Mouse (Mus musculus) C2C12 (cell line): ENCODE results near the gene Cdk10. TPM values are rescaled to one million over a fixed set of nuclear protein-coding genes. Genes with fewer than 3 reads are reported as not detected.

Experiments used
- H3K27me3 ChIP-seq: one replicate; pipeline ENCODE4 v1.6.1; 2011; ENCODE audit not compliant: control insufficient read depth, insufficient read depth, insufficient read length
- H3K36me3 ChIP-seq: one replicate; pipeline ENCODE4 v1.6.1; 2011; ENCODE audit not compliant: control insufficient read depth, insufficient read depth
- H3K4me3 ChIP-seq: one replicate; pipeline ENCODE4 v1.5.1; 2011; ENCODE audit warnings: mild to moderate bottlenecking, control low read depth; ENCODE audit not compliant: poor library complexity, insufficient read depth, severe bottlenecking
- H3K79me2 ChIP-seq: one replicate; pipeline ENCODE4 v1.6.1; 2011; ENCODE audit not compliant: control insufficient read depth, insufficient read depth
- H3K79me3 ChIP-seq: one replicate; pipeline ENCODE4 v1.6.1; 2011; ENCODE audit warnings: low read depth, control low read depth
- H3ac ChIP-seq: one replicate; pipeline ENCODE3; 2011; ENCODE audit warnings: low read depth; ENCODE audit not compliant: control insufficient read depth, insufficient read length
- CEBPB ChIP-seq: IDR thresholded peaks from one replicate; pipeline ENCODE4 v1.6.1; 2011; ENCODE audit warnings: low read depth, mild to moderate bottlenecking, control low read depth, moderate library complexity
- CTCF ChIP-seq: IDR thresholded peaks from one replicate; pipeline ENCODE4 v1.5.1; 2011; ENCODE audit not compliant: control insufficient read depth, insufficient read depth, insufficient read length
- FOSL1 ChIP-seq: IDR thresholded peaks from one replicate; pipeline ENCODE4 v1.8.0; 2011; ENCODE audit warnings: mild to moderate bottlenecking, low read length; ENCODE audit not compliant: poor library complexity, insufficient read depth, severe bottlenecking
- MAX ChIP-seq: IDR thresholded peaks from one replicate; pipeline ENCODE4 v1.6.1; 2011; ENCODE audit warnings: mild to moderate bottlenecking, control low read depth
- MYOD1 ChIP-seq: IDR thresholded peaks from one replicate; pipeline ENCODE4 v1.6.1; 2011; ENCODE audit warnings: low read depth; ENCODE audit not compliant: control insufficient read depth, insufficient read length
- MYOG ChIP-seq: IDR thresholded peaks from one replicate; pipeline ENCODE4 v1.6.1; 2011; ENCODE audit not compliant: control insufficient read depth, insufficient read length; ENCODE audit errors: extremely low read depth
- USF1 ChIP-seq: IDR thresholded peaks from one replicate; pipeline ENCODE4 v1.6.1; 2011; ENCODE audit warnings: low read depth, mild to moderate bottlenecking, control low read depth, moderate library complexity
- polyA plus RNA-seq: library from polyadenylated mRNA; unstranded; fragments of >200 nt; fragmentation: generic; extraction: Trizol; gene quantifications from one replicate; pipeline ENCODE4 v1.2.1, GENCODE M21; 2012; ENCODE audit warnings: missing spikeins

Cdk10 gene
- polyA plus RNA-seq, 1 experiment: 23.8 TPM

DNA sequence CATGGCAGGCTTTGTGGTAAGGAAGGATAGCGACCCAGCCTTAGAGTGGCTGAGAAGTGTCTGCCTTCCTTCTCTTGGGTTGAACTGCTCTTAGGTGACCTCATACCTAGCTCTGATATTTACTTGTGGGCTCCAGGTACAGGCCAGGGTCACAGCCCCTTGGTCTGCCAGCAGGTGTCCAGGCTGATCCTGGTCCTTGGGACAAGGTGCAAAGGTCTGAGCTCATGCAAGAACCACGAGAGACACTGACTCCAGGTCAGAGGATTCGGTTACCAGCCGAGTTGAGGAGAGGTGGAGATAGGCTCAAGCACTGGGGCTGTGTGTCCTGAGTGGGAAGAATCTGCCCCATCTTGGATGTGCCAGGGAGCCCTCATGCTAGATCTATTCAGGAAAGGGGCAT lies 19.7 kb downstream of the Cdk10 start:
- Histone ChIP-seq H3K79me3 (no peaks in the 10 kb centered on the region), H3K27me3 (no peaks in the 10 kb centered on the region), H3K79me2 (no peaks in the 10 kb centered on the region), H3K36me3 (peaks cover 3% of the 10 kb centered on the region), H3ac (no peak overlapping the region), H3K4me3 (no peak overlapping the region)
- TF ChIP-seq MYOG: no peak
- no peak for TF ChIP-seq CEBPB
- no peak for TF ChIP-seq CTCF

DNA sequence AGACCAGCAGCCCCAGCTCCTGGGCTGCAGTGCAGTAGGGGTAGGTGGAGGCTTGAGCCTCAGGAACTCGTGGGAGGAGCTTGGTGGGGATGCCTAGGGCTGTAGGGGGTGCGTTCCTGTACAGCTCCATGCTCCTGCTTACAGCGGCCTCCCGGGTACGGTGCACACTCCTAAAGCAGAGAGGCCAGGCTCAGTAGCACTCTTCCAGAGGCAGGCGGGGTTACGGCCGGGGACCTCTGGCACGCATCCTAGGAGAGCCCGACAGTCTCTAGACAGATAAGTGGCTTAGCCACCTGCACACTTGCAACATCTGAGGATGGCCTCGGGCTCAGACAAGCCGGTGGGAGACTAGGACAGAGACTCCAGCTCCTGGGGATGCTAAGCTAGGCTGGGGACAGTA lies 20.9 kb downstream of the Cdk10 start:
- H3K36me3 ChIP-seq: peaks cover 7% of the 10 kb centered on the region
- no peak overlapping the region for H3ac ChIP-seq
- H3K4me3 ChIP-seq: no peak overlapping the region
- H3K79me3 ChIP-seq: no peaks in the 10 kb centered on the region
- H3K79me2 ChIP-seq: no peaks in the 10 kb centered on the region
- TF ChIP-seq MAX (no peak), CEBPB (no peak), FOSL1 (no peak), CTCF (no peak), USF1 (no peak), MYOD1 (no peak), MYOG (no peak)
- no peaks in the 10 kb centered on the region for H3K27me3 ChIP-seq

GRCm38 (mm10) chr8:123247748-123248147 lies 23.1 kb downstream of the Cdk10 start:
- Histone ChIP-seq H3ac (no peak overlapping the region), H3K4me3 (no peak overlapping the region), H3K27me3 (no peaks in the 10 kb centered on the region), H3K79me2 (peaks cover 2% of the 10 kb centered on the region), H3K79me3 (no peaks in the 10 kb centered on the region), H3K36me3 (peaks cover 8% of the 10 kb centered on the region)
- no peak for TF ChIP-seq MYOG
- no peak for TF ChIP-seq FOSL1
- no peak for TF ChIP-seq CEBPB
- TF ChIP-seq MYOD1: no peak
- no peak for TF ChIP-seq CTCF
- TF ChIP-seq MAX: no peak
- no peak for TF ChIP-seq USF1

DNA sequence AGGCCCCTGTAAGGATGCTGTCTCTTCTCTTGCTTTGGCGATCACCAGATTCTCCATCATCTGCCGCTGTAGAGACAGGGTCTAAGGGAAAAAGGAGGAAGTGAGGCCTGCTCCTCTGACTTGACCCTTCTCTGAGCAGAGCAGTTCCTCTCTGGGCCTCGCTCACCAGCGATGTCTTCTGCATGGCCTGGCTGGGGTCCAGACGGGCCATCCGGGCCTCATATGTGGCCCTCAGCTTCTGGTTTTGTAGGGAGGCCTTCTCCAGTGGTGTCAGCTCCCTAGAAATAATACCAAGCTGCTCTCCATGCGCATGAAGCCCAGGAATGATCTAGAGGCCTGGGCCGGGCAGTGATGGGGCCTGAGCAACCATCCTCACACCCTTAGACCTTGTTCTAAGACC lies 24.0 kb downstream of the Cdk10 start:
- Histone ChIP-seq H3K79me3 (no peaks in the 10 kb centered on the region), H3K79me2 (peaks cover 11% of the 10 kb centered on the region), H3K4me3 (no peak overlapping the region), H3K36me3 (peaks cover 8% of the 10 kb centered on the region), H3K27me3 (no peaks in the 10 kb centered on the region), H3ac (no peak overlapping the region)
- TF ChIP-seq CTCF: no peak
- TF ChIP-seq MYOG: no peak
- TF ChIP-seq USF1: no peak
- no peak for TF ChIP-seq MYOD1
- TF ChIP-seq FOSL1: no peak
- no peak for TF ChIP-seq MAX
- TF ChIP-seq CEBPB: no peak

DNA sequence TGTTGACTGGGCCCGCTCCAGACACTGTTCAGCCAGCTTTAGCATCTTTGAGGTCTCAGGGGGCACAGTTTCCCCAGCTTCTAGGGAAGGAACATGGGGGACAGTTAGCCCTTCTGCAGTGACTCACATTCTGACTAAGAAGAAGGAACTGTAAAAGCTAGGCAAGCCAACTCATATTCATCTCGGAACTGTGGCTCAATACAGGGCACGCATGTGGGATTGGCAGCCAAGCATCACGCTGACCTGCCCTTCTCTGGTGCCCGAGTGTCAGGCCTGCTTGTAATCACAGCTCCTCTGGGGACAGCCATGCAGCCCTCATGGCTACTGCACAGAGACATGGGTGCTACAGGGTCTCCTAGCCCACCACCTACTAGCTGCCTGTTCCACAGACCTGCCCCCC lies 26.3 kb downstream of the Cdk10 start:
- no peak overlapping the region for H3ac ChIP-seq
- peaks cover 6% of the 10 kb centered on the region for H3K79me3 ChIP-seq
- H3K4me3 ChIP-seq: no peak overlapping the region
- H3K36me3 ChIP-seq: peaks cover 8% of the 10 kb centered on the region
- H3K27me3 ChIP-seq: no peaks in the 10 kb centered on the region
- TF ChIP-seq MYOD1 (no peak), MAX (no peak), USF1 (no peak), FOSL1 (no peak), MYOG (no peak), CTCF (no peak), CEBPB (no peak)
- peaks cover 29% of the 10 kb centered on the region for H3K79me2 ChIP-seq

- Histone ChIP-seq H3K79me3 (peaks cover 6% of the 10 kb centered on the region), H3K79me2 (peaks cover 34% of the 10 kb centered on the region), H3K27me3 (no peaks in the 10 kb centered on the region), H3K36me3 (peaks cover 13% of the 10 kb centered on the region), H3ac (peak overlapping the region; percentile 24), H3K4me3 (peak overlapping the region; percentile 84)
- TF ChIP-seq CEBPB (no peak), CTCF (no peak), USF1 (no peak), FOSL1 (no peak), MAX (no peak), MYOG (no peak), MYOD1 (no peak)
These were observed 28.3 kb downstream of the Cdk10 start for GRCm38 (mm10) chr8:123252925-123253324.
